Mouse (Mus musculus) lung, adult 18-20 months (tissue): Measurements from ENCODE around the gene Ptger4.
"Not testable (repeated sequence)": the region's sequence is repeated elsewhere in the genome, so short reads cannot be mapped to it uniquely, and the experiment has no call there.

Experiments used
- DNase-seq, 2 experiments: peaks; one replicate each; pipeline ENCODE4 v3.0.0; 2022; ENCODE audit warnings: mixed read lengths in 2 of 2

Ptger4 gene

DNA sequence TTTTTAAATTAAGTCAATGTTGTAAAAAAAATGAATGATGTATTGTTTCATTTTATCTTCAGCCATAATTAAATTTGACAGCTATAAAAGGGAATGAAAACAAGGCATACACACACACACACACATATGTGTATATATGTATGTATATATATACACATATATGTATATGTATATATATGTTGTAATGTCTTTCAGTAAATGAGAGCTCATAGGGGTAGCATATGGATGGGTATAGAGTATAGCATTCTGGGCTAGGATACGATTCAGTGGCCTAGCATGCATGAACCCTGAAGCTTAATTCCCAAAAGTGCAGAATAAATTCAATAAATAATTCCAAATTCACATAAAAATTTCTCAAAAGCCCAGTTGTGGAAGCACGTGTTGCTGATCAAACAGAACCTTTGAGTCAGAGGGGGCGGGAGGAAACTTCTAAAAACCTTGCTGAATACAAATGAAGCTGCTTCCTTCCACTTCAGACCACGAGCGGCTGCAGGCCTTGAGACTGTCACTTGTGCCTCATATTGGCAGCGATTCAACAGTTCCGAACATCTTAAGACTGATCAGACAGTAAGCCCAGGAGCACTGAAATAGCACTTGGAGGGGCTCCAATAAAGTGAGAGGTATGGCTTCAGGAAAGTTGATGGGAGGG lies 6.9 kb downstream of the Ptger4 start:
- no peak for DNase-seq

DNA sequence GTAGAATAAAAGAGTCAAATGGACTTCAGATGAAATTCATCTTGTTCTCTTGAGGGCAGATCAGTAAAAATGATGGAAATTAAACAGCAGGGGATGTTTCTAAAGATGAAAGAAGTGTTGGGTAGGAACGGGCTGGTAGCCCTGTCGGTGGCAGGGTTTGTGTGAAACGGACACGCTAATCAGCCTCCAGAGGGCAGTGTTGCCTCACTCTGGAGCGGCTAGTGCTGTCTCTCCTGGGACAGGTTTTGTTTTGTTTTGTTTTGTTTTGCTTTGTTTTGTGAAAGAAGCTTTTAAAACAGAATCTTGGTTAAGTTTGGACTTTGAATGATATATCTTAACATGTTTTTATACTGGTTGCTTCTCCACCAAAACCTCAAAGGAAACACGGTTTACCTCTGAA lies 7.4 kb downstream of the Ptger4 start:
- peak; percentile 68 to 75 for DNase-seq

DNA sequence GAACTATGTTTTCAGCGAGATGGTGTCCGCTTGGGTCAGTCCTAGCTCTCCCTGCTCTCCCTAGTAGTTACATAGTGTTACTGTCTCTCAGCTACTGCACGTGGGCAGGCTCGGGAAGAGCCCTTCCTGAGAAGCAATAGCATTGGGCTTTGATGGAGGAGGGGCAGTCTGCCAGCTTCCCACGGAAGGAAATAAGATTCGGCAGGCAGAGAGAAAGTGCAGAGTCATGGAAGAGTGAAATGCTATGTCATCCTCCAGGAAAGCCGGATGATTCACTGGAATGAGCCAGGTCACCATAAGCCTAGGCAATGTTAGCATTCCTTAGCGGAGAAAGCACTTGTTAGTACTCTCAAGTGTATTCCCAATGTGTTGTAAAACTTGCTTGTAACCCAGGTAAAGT lies 8.5 kb downstream of the Ptger4 start:
- DNase-seq: peak in 1 of 2 experiments; percentile 46

DNA sequence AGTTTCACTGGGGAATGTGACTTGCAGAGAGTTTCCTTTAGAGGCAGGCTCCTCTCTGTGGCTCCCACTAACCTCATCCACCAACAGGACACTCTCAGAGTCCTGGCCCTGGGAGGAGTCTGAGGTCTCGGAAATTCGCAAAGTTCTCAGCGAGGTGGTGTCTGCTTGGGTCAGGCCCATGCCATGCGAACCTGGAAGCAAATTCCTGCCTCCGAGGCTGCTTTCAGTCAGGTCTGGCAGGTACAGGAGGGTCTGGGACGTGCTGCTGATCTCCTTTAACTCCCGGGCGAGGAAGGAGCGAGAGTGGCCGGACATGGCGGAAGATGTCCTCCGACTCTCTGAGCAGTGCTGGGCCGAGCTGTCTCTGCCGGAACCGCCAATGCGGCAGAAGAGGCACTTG lies 9.3 kb downstream of the Ptger4 start:
- DNase-seq: no peak

DNA sequence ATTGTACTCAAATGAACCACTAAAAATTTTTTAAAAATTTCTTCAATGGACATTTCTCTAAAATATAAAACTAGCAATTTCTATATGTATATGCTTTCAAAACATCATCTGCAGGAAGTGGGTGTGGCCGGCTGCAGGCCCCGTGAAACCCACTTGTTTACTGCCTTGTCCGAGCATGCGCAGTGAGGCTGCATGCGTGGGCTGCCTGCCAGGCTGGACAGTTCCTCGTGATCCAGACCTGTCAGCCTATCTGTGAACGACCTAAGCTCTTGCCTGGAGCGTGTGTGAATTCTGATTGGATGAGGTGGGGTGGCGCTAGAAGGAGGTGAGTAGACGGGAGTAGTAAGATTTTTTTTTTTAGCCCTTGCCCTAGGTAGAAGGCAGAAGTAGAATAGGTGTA lies 13.2 kb downstream of the Ptger4 start:
- DNase-seq: not testable (repeated sequence)

DNA sequence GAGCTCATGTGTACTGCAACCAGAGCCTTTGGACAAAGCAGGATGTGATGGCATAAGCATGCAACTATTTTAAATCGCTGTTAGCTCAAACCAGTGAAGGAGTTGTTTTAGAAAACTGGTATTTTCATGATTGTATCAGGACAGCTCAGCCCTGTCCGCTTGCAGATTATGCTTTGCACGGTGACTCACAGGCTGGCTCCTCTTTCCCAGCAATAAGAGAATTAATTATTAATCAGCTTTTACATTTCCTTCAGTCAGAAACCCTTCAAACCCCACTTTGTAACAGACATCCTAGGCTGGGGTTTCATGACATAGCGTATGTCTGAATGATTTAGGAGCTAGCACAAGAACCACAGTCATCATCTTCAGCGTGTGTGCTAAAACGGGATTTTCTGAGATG lies 23.5 kb downstream of the Ptger4 start:
- no peak for DNase-seq

DNA sequence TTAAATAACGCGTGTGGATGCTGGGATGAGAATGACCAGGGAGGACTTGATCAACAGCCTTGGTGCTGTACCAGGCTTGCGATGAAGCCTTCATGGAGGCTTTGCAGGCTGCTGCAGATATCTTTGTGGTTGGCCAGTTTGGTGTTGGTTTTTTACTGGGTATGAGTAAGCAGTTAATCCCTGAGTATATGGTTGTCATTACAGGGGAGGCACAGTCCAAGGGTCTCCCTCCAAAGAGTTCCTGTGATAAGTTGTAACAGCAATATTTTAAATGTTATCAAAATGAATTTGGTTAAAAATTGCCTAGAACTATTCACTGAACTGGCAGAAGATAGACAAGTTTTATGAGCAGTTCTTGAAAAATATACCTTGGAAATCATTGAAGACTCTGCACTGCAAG lies 34.9 kb downstream of the Ptger4 start:
- no peak for DNase-seq

DNA sequence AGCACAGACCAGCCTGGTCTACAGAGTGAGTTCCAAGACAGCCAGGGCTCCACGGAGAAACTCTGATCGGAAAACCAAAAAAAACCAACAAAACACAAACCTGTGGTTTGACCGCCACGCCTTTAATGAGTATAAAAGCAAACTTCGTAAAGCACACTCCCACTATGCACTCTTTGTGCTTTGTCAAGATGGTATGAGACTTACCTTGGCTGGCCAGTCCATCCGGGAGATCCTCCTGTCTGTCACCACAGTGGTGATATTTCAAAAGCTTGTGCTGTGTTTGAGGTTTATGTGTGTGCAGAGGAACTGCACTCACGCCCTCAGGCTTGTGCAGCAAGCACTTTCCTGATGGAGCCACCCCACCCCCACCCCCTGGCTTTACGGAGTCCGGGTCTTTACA lies 38.8 kb downstream of the Ptger4 start:
- no peak for DNase-seq

DNA sequence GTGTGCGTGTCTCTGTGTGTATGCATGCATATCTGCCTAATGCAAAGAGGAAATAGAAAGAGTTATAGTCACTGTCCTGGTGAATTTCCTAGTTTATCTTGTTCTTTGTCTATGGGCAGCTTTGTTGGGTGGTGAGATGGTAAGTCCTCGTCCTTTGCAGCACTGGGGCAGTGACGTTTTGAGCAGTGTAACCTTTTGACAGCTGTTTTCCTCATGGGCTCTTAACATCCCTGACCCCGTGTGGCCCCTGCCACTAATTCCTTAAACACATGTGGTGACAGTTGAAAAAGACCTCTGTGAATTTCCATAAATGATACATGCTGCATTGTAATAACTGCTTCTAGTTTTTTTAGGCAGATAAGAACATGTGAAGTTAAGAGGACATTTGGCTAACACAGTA lies 47.3 kb downstream of the Ptger4 start:
- no peak for DNase-seq

DNA sequence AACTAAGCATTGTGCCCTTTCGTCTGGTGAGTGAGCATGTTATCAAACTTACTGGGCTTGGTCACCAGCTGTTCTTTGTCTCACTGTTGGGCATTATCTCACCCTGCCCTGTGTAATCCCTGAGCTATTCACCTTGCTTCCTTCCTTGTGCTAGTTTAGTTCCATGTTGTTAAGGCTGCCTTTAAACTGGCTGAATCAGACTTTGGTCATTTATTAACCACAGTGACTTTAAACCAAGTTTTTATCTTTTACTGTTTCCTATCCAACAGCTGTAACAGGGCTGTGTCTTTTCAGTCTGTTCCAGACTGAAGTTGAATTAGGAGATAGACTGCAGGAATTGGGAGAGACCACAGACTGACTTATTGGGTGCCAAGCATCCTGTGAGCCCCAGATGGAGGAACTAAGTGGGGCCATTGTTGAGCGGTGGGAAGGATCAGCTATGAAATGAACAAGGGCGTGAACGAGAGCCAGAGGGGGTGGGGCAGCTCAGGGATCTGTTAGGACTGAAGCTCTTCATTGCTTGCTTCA lies 47.9 kb downstream of the Ptger4 start:
- DNase-seq: no peak

DNA sequence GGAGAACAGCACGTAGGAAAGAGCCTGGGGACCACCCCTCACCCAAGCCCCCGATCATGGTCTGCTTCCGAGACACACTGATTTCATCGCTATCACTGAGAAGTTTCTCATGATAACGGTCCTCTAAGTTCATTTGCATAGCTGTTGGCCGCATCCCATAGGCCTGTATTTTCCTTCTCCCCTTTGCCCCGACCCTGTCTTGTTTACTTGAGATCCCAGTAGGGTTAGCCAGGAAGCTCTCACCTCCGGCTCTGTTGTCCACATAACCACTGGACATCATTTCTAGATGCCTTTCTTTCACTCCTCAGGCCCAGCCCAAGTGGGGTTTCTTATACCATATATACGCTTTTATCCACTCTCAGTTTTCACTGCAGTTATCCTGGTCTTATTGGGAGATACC lies 49.1 kb downstream of the Ptger4 start:
- no peak for DNase-seq

DNA sequence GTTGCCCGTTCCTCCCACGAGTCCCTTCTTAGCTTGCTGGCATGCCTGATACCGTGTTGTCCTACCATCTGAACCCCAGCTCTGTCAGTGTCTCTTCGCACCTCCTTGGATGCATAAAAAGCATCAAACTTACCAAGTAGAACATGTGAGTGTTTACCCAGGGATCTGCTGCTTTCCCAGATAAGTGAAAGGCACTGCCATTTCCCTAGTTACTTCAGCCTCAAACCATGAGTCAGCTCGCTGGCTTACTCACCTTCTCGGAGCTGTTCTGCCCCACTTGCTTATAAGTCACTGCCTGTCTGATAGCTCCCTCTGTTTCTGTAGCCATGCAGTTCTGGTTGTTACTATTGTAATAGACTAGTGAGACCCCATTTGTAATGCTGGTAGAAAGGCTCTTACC lies 49.5 kb downstream of the Ptger4 start:
- no peak for DNase-seq

DNA sequence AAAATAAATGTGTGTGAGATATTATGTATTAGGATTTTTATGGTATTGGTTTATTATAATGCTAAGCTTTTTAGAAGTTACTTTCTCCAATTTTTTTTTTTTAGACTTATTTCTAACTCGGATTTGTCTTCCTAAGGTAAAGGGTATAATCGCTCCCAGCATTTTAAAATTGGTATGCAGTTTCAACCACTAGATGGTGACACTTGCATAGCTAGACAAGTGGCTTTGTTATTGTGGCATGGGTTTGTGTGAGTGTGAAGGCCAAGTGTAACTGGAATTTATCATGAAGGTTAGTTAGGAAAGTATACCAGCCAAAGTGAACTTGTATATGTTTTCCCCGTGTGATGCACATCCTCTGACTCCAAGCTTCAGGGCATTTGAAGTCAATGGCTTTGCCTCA lies 50.2 kb downstream of the Ptger4 start:
- no peak for DNase-seq

DNA sequence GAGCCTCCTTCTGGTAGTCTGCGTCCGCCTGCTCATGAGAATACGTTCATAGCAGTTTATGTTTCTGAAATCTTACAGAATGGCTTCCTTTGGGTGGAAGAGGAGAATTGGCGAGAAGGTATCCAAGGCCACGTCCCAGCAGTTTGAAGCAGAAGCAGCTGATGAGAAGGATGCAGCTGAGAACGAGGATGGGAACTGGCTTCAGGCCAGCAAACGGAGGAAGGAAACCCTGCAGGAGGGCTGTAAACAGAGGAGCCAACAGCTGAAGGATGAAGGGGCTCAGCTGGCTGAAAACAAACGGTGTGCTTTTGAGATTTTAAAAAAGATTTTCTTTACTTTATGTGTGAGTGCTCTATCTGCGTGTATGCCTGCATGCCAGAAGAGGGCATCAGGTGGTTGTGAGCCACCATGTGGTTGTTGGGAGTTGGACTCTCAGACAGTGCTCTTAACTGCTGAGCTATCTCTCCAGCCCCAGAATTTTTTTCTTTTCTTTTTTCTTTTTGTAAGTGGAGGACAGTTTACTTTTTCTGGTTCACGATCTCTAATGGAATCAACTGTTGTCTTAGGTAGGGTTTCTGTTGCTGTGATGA lies 54.4 kb downstream of the Ptger4 start:
- DNase-seq: peak in 1 of 2 experiments; percentile 14

DNA sequence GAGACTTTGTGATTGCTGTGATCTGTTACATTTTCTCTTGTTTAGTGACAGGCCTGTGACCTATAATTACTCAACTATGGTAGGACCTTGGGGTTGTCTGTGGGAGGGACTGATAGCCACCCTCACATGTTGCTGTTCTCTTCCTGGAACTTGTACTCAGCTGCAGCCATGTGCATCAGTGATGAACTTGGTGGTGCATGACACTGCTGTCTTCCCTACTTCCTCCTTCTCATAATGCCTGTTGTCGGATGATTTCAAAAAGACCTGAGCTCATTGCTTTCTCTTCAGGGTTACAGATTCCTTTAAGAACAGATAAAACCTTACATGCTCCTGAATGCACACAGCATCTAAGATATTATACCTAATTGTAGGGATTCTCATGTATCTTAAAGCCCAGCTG lies 56.0 kb downstream of the Ptger4 start:
- DNase-seq: no peak

DNA sequence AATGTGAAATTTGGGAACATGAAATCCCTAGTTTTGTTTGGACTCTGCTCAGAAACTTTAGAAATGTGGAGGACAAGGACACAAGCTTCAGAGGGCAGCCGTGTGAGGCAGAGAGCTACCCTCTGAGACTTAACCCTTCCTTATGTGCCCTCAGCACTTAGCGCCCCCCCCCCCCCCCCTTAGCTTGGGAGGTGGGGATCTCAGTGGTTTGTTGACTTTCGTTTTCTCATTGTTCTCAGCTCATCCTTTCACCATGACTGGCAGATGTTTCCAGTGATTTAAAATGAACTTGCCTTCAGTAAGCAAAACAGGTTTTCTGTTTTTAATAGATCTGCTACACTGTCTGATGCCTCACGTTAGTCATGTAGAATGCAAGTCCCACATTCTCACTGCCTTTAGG lies 56.9 kb downstream of the Ptger4 start:
- no peak for DNase-seq

DNA sequence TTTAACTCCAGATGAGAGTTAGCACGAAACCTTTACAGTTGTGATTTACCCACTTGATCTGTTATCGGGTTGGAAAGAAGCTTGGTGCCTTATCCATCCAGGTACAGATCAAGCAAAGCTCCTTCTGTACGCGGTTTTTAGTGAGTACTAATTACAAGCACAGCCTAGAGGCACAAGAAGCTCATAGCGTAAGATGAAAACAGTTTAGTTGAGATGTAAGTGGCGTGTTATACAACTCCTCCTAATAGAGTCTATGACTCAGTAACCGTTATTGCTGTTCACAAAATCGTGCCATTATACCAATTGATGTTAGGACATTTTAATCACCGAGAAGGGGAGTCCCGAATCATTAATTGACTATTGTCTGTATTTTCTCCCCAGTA lies 57.7 kb downstream of the Ptger4 start:
- DNase-seq: no peak

DNA sequence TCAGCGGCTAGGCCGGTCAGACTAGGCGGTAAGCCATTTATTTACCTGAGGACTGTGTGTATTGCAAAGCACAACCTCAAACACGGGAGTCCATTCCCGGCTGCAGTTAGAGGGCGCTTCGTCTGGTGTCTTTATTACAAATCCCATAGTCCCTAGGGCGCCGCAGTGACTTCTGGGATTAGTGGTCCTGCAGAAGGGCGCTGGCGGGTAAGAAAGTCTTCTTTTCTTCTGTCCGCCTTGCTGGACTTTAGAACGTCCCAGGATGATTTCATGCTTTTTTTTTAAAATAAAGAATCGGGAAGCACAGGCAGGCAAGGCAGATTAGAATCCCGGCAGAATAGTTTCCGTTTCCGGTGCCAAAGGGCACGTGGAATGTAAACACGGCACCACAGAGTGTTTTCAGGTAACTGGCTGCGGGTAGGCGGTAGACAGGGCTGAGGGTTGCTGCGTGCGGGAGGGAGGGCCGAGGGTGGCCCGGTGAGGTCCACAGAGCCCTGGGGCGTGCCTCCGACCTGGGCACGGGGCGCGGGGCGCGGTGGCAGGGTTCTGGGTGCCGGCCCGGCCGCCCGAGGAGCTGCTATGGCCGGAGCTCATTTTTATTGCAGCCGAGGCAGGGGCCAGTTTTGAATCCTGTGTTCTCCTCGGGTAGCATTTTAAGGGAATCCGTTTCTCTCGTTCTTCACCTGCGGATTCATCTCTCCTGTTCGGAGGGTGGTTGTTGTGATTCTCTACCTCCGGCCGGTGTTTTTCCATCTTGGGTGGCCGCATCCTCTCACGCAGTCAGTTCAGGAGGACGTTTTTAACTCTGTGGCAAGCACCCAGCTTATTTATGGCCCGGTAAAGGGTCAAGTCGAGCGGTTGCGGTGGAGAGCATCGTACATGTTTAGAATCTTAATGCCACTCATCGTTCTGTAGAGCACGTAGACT lies 58.4 kb downstream of the Ptger4 start, which contains the start of gene Ttc33:
Gene Ttc33 (plus strand): TSS at position 160 of the 927 bp plus-strand sequence.
- peak; percentile 83 to 85 for DNase-seq

DNA sequence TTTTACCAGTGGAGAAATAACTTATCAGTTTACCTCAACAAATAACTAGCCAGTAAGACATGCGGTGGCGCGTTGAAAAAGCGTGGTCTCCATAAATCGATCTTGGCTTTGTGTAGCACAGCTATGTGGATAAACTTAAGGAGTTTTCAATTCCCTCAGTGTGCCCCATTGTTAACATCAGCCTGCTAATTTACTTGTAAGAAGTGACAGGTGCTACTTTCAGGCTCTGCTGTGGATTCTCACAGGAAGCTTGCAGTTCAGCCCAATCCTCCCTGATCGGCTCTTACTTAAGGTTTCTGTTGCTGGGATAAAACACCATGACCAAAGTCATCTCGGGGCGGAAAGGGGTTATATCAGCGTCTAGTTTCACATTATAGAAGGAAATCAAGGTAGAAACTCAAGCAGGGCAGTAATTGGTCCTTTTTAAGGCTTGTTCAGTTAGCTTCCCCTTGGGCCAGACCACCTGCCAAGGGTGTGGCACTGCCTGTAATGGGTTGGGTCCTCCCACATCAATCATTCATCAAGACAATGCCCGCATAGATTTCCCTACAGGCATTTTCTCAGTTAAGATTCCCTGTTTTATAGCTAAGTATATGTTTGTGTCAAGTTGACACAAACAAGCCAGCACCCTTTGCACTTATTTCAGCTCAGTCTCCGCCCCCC lies 59.2 kb downstream of the Ptger4 start:
- peak in 1 of 2 experiments; percentile 15 for DNase-seq

DNA sequence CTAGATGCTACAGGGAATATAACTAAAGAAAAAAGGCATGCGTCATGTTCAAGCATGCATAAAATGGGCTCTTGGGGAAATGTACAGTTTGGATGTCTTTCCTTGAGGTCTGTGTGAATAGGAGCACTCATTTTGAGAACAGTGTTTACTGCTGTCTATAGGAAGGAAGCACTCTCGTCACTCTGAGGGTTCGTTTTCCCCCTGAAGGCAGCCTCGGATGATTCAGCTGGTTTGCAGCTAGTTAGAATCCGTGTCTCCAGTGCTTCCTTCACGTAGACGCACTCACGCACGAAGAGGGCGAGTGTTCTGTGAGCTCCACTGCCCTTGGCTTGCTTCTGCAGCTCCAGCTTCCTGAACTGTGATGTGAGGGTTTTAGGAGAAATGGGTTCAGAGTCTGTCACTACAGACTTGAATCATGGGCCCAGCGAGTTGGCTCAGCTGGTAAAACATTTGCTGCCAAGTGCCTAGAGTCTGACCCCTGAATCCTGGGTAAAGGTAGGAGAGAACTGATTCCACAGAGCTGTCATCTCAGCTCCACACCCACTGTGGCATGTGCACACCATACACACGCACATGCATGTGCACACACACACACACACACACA lies 70.7 kb downstream of the Ptger4 start:
- no peak for DNase-seq

DNA sequence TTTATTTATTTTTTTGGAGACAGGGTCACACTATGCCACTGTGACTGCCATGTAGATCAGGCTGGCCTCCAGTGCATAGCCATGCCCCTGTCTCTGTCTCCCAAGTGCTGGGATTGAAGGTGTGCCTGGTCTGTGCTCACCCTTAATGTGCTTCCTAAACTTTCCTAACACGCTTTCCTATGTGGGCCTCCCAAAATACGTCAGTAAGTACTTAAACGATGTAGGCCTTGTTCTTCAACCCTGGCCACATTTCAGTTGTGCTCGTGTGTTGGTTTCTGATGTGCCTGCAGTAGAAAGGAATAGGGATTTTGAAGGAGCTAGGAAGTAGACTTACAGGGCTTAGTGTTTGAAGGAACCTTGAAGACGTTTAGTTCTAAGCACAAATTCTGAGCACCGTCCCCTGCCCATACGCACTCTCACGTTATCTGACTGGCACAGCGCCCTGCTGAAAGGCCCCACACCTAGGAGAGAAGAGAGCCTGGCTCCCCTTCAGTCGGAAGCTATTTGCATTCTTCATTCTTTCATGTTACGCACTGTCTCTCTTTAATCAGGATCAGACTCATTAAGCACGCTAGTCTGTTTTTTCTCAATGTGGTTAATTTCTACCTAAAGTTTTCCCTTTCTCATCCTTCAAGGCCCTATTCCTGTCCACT lies 78.7 kb downstream of the Ptger4 start:
- DNase-seq: no peak

DNA sequence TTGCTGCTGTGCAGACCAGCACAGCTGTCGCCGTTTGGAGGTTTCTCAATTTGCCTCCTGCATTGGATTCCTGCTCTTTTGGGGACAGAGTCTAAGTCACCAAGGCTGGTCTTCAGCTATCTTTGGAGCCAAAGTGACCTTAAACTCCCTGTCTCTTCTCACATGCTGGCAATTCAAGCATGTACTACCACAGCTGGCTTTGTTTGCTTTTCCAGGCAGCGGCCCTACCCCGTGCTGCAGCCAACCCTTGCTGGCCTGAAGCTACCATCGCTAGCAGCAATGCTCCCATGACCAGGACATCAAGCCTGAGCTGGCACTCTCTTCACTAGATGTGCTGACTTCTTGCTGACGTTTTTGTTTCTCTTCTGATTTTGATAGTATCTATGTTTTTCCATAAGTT lies 85.2 kb downstream of the Ptger4 start:
- peak in 1 of 2 experiments; percentile 10 for DNase-seq
